Mouse (Mus musculus) cortical plate, adult 2 months (tissue): Measurements from ENCODE around the gene Oasl1. TPM values are rescaled to one million over a fixed set of nuclear protein-coding genes. Genes with fewer than 3 reads are reported as not detected.
A peak's percentile ranks its signal among the peaks of the same experiment; 100 is the strongest.
"Not testable (repeated sequence)": the region's sequence is repeated elsewhere in the genome, so short reads cannot be mapped to it uniquely, and the experiment has no call there.

Source experiments
- H3K27ac ChIP-seq: fragments of 200-500 bp; 2 replicates; pipeline ENCODE4 v1.5.1; 2012; ENCODE audit warnings: low read length, control low read depth, inconsistent platforms; ENCODE audit not compliant: insufficient read depth
- H3K4me1 ChIP-seq: fragments of 200-500 bp; 2 replicates; pipeline ENCODE4 v1.6.1; 2011; ENCODE audit warnings: low read length; ENCODE audit not compliant: control insufficient read depth, insufficient read depth
- H3K4me3 ChIP-seq: fragments of 200-500 bp; 2 replicates; pipeline ENCODE4 v1.5.1; 2011; ENCODE audit warnings: mild to moderate bottlenecking, low read length, control low read depth; ENCODE audit not compliant: insufficient read depth
- CTCF ChIP-seq: fragments of 200-500 bp; IDR thresholded peaks from 2 replicates; pipeline ENCODE4 v1.5.1; 2011; ENCODE audit warnings: mild to moderate bottlenecking, control low read depth, low read length; ENCODE audit not compliant: insufficient read depth; ENCODE audit errors: extremely low read depth
- POLR2A ChIP-seq: fragments of 200-500 bp; IDR thresholded peaks from 2 replicates; pipeline ENCODE4 v1.6.1; 2011; ENCODE audit warnings: mild to moderate bottlenecking, low read length, control low read depth; ENCODE audit not compliant: insufficient read depth; ENCODE audit errors: extremely low read depth
- polyA plus RNA-seq: library from polyadenylated mRNA; depleted of rRNA; stranded (reverse); fragments of >200 nt; gene quantifications from 2 replicates; pipeline ENCODE4 v1.2.3, GENCODE M21; 2012

The Oasl1 gene
- polyA plus RNA-seq, 1 experiment: 0.35 TPM

- Histone ChIP-seq H3K4me1 (no peaks in the 10 kb centered on the region), H3K27ac (peak within 1 kb of the TSS; percentile 36; the same call in 1 of the 2 replicates), H3K4me3 (peak within 1 kb of the TSS; percentile 29)
- TF ChIP-seq POLR2A (no peak), CTCF (no peak)
These were observed 26.2 kb upstream of the Oasl1 start, which contains the start of gene Oasl2 for GRCm38 (mm10) chr5:114896688-114897373. TSS of gene Oasl2 (plus strand) at chr5:114896936.

- no peaks in the 10 kb centered on the region for H3K4me1 ChIP-seq
- peak overlapping the region; percentile 29 for H3K4me3 ChIP-seq
- TF ChIP-seq POLR2A: no peak
- TF ChIP-seq CTCF: no peak
- 0 out of 2 replicates have a peak overlapping the region, but pooled peaks have one; percentile 36 for H3K27ac ChIP-seq
These were observed 25.7 kb upstream of the Oasl1 start for GRCm38 (mm10) chr5:114897374-114897793.

GRCm38 (mm10) chr5:114898857-114899256, 24.2 kb upstream of the Oasl1 start:
- H3K27ac ChIP-seq: no peak overlapping the region
- H3K4me3 ChIP-seq: no peak overlapping the region
- TF ChIP-seq POLR2A (no peak), CTCF (no peak)
- H3K4me1 ChIP-seq: no peaks in the 10 kb centered on the region

GRCm38 (mm10) chr5:114902413-114902812, 20.6 kb upstream of the Oasl1 start:
- Histone ChIP-seq H3K4me1 (no peaks in the 10 kb centered on the region), H3K4me3 (no peak overlapping the region), H3K27ac (no peak overlapping the region)
- peak; percentile 48; the same call in 1 of the 2 replicates for TF ChIP-seq CTCF
- no peak for TF ChIP-seq POLR2A

- H3K4me3 ChIP-seq: no peak overlapping the region
- no peak overlapping the region for H3K27ac ChIP-seq
- no peak for TF ChIP-seq CTCF
- TF ChIP-seq POLR2A: no peak
- H3K4me1 ChIP-seq: no peaks in the 10 kb centered on the region
These were observed 14.3 kb upstream of the Oasl1 start for GRCm38 (mm10) chr5:114908598-114909305.

GRCm38 (mm10) chr5:114913686-114914085, 9.4 kb upstream of the Oasl1 start:
- Histone ChIP-seq H3K4me3 (no peak overlapping the region), H3K4me1 (no peaks in the 10 kb centered on the region), H3K27ac (no peak overlapping the region)
- TF ChIP-seq POLR2A (no peak), CTCF (no peak)

GRCm38 (mm10) chr5:114914855-114915254, 8.2 kb upstream of the Oasl1 start:
- Histone ChIP-seq H3K27ac (no peak overlapping the region), H3K4me3 (no peak overlapping the region), H3K4me1 (no peaks in the 10 kb centered on the region)
- TF ChIP-seq CTCF: no peak
- no peak for TF ChIP-seq POLR2A

GRCm38 (mm10) chr5:114915854-114916253, 7.2 kb upstream of the Oasl1 start:
- H3K27ac ChIP-seq: no peak overlapping the region
- TF ChIP-seq CTCF (no peak), POLR2A (no peak)
- H3K4me1 ChIP-seq: no peaks in the 10 kb centered on the region
- H3K4me3 ChIP-seq: no peak overlapping the region

- H3K27ac ChIP-seq: no peak overlapping the region
- H3K4me3 ChIP-seq: no peak overlapping the region
- H3K4me1 ChIP-seq: no peaks in the 10 kb centered on the region
- no peak for TF ChIP-seq POLR2A
- TF ChIP-seq CTCF: no peak
These were observed 6.3 kb upstream of the Oasl1 start for GRCm38 (mm10) chr5:114916777-114917176.

GRCm38 (mm10) chr5:114917357-114917756, 5.7 kb upstream of the Oasl1 start:
- H3K4me1 ChIP-seq, H3K27ac ChIP-seq, H3K4me3 ChIP-seq: not testable (repeated sequence)
